Mouse (Mus musculus) heart, adult 2 months (tissue): ENCODE results near the gene Trp53i11. TPM values are rescaled to one million over a fixed set of nuclear protein-coding genes. Genes with fewer than 3 reads are reported as not detected.

Experiments used
- DNase-seq, 2 experiments: peaks; one replicate each; pipeline ENCODE4 v3.0.0; 2021
- H3K27ac ChIP-seq: fragments of 200-600 bp; 2 replicates; pipeline ENCODE4 v1.8.1; 2022
- H3K27me3 ChIP-seq: fragments of 200-500 bp; 2 replicates; pipeline ENCODE4 v1.6.1; 2012; ENCODE audit warnings: mild to moderate bottlenecking, low read length, inconsistent platforms, mixed read lengths; ENCODE audit not compliant: control insufficient read depth, insufficient read depth
- H3K36me3 ChIP-seq: fragments of 200-500 bp; 2 replicates; pipeline ENCODE4 v1.6.1; 2012; ENCODE audit warnings: low read length, inconsistent platforms; ENCODE audit not compliant: control insufficient read depth, insufficient read depth
- H3K4me1 ChIP-seq: fragments of 200-500 bp; 2 replicates; pipeline ENCODE4 v1.6.1; 2011; ENCODE audit warnings: low read length; ENCODE audit not compliant: control insufficient read depth, insufficient read depth
- H3K4me3 ChIP-seq: fragments of 200-600 bp; 2 replicates; pipeline ENCODE4 v1.8.1; 2022
- H3K79me2 ChIP-seq: fragments of 200-500 bp; replicated peaks from 2 replicates; pipeline ENCODE4 v1.6.1; 2012; ENCODE audit warnings: mild to moderate bottlenecking, inconsistent platforms, low read length, moderate library complexity, mixed read lengths; ENCODE audit not compliant: control insufficient read depth, insufficient read depth
- H3K9ac ChIP-seq: fragments of 200-500 bp; 2 replicates; pipeline ENCODE4 v1.6.1; 2012; ENCODE audit warnings: low read depth, mild to moderate bottlenecking, control low read depth, inconsistent platforms, low read length, mixed read lengths
- CTCF ChIP-seq: fragments of 200-600 bp; IDR thresholded peaks from 2 replicates; pipeline ENCODE4 v1.8.1; 2022; ENCODE audit warnings: antibody characterized with exemption, mild to moderate bottlenecking, moderate library complexity
- EP300 ChIP-seq: fragments of 200-500 bp; IDR thresholded peaks from 2 replicates; pipeline ENCODE4 v1.6.1; 2011; ENCODE audit warnings: low read depth, low read length, control low read depth; ENCODE audit not compliant: insufficient read depth
- POLR2A ChIP-seq: fragments of 200-500 bp; IDR thresholded peaks from 2 replicates; pipeline ENCODE4 v1.6.1; 2011; ENCODE audit warnings: mild to moderate bottlenecking, low read depth, low read length, control low read depth; ENCODE audit not compliant: insufficient read depth
- WGBS: fragments of 180-500 bp; shearing (Covaris S2); methylation state at CpG from one replicate; pipeline ENCODE4 v1.1.7; 2018; 5-methylcytosine and 5-hydroxymethylcytosine counted together
- intact Hi-C: fragments of 180-260 bp; cut with DNase I; formaldehyde crosslinking; loops from one replicate; pipeline ENCODE4 v1.15.1; 2025
- polyA plus RNA-seq: library from polyadenylated mRNA; depleted of rRNA; stranded (reverse); fragments of >200 nt; gene quantifications from 2 replicates; pipeline ENCODE4 v1.2.3, GENCODE M21; 2012
- total RNA-seq, 2 experiments: library from RNA; stranded (reverse); gene quantifications; 2 replicates each; pipeline ENCODE4 v1.2.3; 2021

Gene Trp53i11
- total and polyA plus RNA-seq, 3 experiments: 25.2 to 34.4 (median 33.2) TPM

DNA sequence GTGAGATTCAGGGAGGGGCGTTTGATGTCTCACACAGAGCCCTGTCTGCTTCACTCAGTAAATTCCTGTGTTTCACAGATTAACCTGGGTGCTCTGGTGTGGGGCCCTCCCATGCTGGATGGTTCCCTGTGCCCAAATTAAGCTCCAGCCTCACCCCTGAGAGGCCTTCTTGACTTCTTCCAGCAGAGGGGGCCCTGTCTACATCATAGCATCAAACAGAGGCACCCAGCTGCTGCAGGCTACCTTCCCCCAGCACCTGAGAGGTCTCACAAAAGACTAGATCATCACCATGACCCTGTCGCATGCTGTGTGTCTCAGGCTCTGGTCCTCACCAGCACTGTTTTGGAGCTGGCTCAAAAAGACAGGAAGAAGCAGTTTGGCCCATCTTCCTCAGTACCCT lies 25.0 kb downstream of the Trp53i11 start:
- Histone ChIP-seq H3K4me3 (no peak overlapping the region), H3K27ac (no peak overlapping the region), H3K79me2 (no peaks in the 10 kb centered on the region), H3K27me3 (no peaks in the 10 kb centered on the region), H3K9ac (no peak overlapping the region), H3K36me3 (no peaks in the 10 kb centered on the region), H3K4me1 (peaks cover 10% of the 10 kb centered on the region)
- DNase-seq: no peak
- TF ChIP-seq CTCF: peak; percentile 31
- TF ChIP-seq EP300: no peak
- intact Hi-C loops: loop anchor here (10.0 kb wide), 1 partner anchor 572 kb away; no protein-coding TSS in a partner anchor
- WGBS: 94% methylated on average over 2 of the region's 2 CpGs

DNA sequence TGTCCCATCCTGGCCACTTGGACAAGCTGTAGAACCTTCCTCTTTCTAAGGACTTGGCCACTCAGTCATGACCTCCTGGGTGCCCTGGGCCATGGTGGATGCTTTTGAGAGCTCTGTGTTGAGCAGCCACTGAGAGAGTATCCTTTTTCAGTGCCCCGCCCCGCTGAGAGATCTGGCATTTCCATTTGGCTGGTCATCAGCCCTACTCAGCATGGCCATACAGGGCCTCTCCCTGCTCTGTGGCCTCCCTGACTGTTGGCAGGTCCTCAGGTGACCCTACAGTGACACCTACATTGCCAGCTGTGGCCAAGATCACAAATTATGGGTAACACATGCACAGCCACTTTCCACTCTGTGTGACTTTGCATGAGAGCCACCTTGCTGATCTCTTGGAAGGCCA lies 25.5 kb downstream of the Trp53i11 start:
- no peaks in the 10 kb centered on the region for H3K36me3 ChIP-seq
- no peak overlapping the region for H3K27ac ChIP-seq
- intact Hi-C loops: loop anchor here (10.0 kb wide), 1 partner anchor 572 kb away; no protein-coding TSS in a partner anchor
- no peaks in the 10 kb centered on the region for H3K27me3 ChIP-seq
- H3K9ac ChIP-seq: no peak overlapping the region
- H3K4me3 ChIP-seq: no peak overlapping the region
- DNase-seq: no peak
- WGBS: 91% methylated on average over 2 of the region's 2 CpGs
- TF ChIP-seq EP300 (no peak), CTCF (no peak), POLR2A (no peak)
- H3K79me2 ChIP-seq: no peaks in the 10 kb centered on the region
- peaks cover 10% of the 10 kb centered on the region for H3K4me1 ChIP-seq

DNA sequence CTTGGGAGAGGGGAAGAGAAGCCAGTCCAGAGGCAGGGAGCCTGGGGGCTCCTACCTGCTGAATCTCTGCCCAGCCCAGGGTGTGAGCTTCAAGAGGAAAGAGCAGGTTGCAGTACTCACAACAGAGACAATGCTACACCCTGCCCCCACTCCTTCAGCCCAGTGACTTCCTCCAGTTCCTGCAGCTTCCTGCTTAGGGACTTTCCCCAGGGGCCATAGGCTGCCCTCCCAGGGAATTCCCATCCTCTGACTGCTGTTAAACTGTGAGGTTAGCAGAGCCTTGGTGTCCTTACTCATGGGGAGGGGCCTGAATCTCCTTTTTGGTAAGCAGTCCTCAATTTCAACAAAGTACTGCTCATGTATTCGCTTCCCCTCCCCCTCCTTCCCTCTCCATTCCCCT lies 26.8 kb downstream of the Trp53i11 start:
- H3K27ac ChIP-seq: no peak overlapping the region
- DNase-seq: peak in 1 of 2 experiments; percentile 42
- no peaks in the 10 kb centered on the region for H3K79me2 ChIP-seq
- intact Hi-C loops: loop anchor here (10.0 kb wide), 1 partner anchor 571 kb away; no protein-coding TSS in a partner anchor
- TF ChIP-seq CTCF: no peak
- TF ChIP-seq EP300: peak; percentile 21; the same call in 1 of the 2 replicates
- no peak for TF ChIP-seq POLR2A
- no peak overlapping the region for H3K9ac ChIP-seq
- 62% methylated on average over 1 of the region's 1 CpGs for WGBS
- no peak overlapping the region for H3K4me3 ChIP-seq
- peaks cover 12% of the 10 kb centered on the region for H3K4me1 ChIP-seq
- H3K27me3 ChIP-seq: no peaks in the 10 kb centered on the region
- no peaks in the 10 kb centered on the region for H3K36me3 ChIP-seq

DNA sequence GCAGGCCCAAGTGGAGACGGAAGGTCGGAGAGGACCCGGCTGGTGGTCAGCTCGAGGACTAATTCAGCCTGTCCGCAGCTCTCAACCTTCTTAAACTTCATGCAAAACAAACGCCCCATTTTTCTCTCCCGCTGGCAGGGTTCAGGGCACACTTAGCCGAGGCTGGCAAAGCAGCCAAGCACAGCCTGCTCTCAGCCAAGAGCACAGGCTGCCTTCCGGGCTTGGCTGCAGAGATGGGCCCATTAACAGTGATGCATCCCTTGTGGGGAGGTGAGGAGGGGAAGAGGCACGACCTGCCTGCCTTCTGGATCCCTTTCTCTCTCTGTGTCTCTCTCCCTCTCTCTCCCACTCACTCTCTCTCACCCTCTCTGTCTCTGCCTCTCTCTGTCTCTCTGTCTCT lies 28.4 kb downstream of the Trp53i11 start:
- Histone ChIP-seq H3K36me3 (no peaks in the 10 kb centered on the region), H3K79me2 (no peaks in the 10 kb centered on the region), H3K27me3 (no peaks in the 10 kb centered on the region), H3K9ac (no peak overlapping the region), H3K27ac (no peak overlapping the region), H3K4me1 (peaks cover 12% of the 10 kb centered on the region), H3K4me3 (no peak overlapping the region)
- 84% methylated on average over 10 of the region's 10 CpGs for WGBS
- TF ChIP-seq CTCF (no peak), POLR2A (no peak), EP300 (no peak)
- intact Hi-C loops: loop anchor here (2.0 to 10.0 kb wide), 2 partner anchors 117 to 569 kb away; no protein-coding TSS in a partner anchor
- DNase-seq: no peak

DNA sequence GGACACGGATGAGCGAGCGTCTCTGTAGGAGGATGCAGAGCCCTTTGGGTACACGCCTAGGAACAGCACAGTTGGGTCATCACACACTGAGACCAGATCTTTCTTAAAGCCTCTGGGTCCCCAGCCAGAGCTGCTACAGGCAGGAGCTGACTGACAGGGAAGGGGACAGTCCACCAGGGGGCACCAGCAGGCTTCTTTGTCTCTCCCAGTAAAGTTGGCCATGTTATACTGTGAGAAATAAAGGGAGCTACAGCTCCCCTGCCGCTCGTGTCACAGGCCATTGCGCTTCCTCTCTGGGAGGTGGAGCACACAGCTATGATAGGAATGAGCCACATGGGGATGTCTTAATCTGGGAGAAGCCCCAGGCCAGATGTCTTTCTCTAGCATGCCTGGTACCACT lies 29.7 kb downstream of the Trp53i11 start:
- no peak overlapping the region for H3K27ac ChIP-seq
- H3K9ac ChIP-seq: no peak overlapping the region
- H3K27me3 ChIP-seq: no peaks in the 10 kb centered on the region
- WGBS: 22% methylated on average over 7 of the region's 7 CpGs
- H3K4me3 ChIP-seq: no peak overlapping the region
- no peaks in the 10 kb centered on the region for H3K79me2 ChIP-seq
- H3K36me3 ChIP-seq: no peaks in the 10 kb centered on the region
- peaks cover 12% of the 10 kb centered on the region for H3K4me1 ChIP-seq
- intact Hi-C loops: loop anchor here (1.0 to 10.0 kb wide), 3 partner anchors 116 to 568 kb away; no protein-coding TSS in a partner anchor
- DNase-seq: peak; percentile 83 to 89
- TF ChIP-seq CTCF (peak; percentile 100; the same call in 1 of the 2 replicates), POLR2A (no peak), EP300 (peak; percentile 20; the same call in 1 of the 2 replicates)

DNA sequence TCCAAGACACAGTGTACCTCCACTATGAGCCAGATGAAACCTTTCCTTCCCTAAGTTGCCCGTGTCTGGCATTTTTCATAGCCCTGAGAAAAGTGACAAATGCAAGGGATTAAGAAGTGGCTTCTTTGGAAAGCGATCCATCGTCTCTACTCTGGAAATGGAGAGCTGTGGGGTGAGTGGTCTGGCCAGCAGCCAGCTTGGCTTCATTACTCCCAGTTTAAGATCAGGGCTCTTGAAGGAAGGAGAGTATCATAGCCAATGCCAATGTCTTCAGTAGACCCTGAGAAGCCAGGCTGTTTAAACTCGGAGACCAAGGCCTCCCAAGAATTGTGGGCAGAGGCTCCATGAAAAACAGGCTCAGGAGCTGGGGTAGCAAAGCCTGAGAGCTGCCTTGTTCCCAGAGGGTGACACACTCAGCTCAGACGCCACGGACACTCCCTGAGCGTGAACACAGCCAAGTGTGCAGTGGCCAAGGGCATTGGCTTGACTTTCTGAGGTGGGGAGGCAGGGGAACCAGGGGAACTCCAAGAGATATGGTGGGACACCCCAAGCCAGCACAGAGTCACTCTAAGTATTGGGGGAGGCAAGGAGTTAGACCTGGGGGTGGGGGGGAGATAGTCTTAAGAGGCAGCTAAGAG lies 31.1 kb downstream of the Trp53i11 start:
- DNase-seq: no peak
- Histone ChIP-seq H3K4me1 (peaks cover 10% of the 10 kb centered on the region), H3K36me3 (no peaks in the 10 kb centered on the region), H3K27ac (no peak overlapping the region), H3K79me2 (no peaks in the 10 kb centered on the region), H3K27me3 (no peaks in the 10 kb centered on the region), H3K9ac (no peak overlapping the region), H3K4me3 (no peak overlapping the region)
- intact Hi-C loops: loop anchor here (2.0 to 10.0 kb wide), 2 partner anchors 252 to 566 kb away; no protein-coding TSS in a partner anchor
- WGBS: 61% methylated on average over 7 of the region's 7 CpGs
- TF ChIP-seq CTCF (no peak), EP300 (no peak), POLR2A (no peak)
